Mouse (Mus musculus): ENCODE measurements around the gene Cd8a.

GRCm38 (mm10) chr6:71423116-71423515, 49.9 kb downstream of the Cd8a start:
- no peak for TF ChIP-seq GATA1 (IDR thresholded peaks at IDR 0.05; ENCODE audit: low read length)
- TF ChIP-seq TAL1 (IDR thresholded peaks at IDR 0.05; ENCODE audit: low read length), result no peak

All from erythroblast, embryonic 14.5 days (primary cell).